22 mouse cellular contexts compared by ENCODE assay signal in the genomic region with DNA sequence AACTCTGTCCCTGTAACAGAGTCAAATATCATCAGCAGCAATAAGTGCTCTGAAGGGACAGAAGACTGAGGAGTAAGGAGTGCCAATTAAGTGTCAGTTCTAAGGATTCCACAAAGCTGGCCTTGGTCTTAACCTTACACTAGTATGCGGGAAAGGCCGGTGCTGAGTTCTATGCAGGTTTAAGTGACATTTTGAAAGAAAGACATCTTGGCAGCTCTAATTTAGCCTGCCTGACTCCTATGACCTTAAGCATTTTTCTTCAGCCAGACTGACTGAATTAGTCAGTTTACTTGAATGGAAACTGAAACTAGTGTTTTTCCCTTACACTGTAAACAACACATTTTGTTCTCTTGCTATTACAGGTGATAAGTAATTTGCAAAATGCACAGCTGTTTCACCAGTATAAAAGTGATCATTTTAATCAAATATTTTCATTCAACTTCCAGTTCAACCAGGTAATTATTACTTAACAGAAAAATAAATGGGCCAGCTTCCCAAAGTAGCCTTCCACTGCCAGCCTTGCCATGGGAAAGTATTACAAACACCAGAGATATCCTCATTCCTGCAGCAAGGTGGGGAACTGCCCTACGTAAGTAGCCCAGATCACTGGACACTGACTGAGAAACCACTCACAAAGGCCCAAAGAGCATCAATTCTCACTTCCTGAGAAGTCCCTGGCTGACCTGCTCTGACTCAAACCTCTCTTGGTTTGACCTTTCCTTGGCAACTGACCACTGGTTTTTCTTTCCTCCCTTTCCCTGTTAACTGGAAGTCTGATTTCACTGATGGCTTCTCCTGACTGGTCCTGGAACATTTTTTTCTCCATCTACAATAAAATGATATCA. TPM values are rescaled to one million over a fixed set of nuclear protein-coding genes. Genes with fewer than 3 reads are reported as not detected.
A peak's percentile ranks its signal among the peaks of the same experiment; 100 is the strongest.
DNase-seq lines count a peak whose midpoint lies in the region; TF ChIP-seq lines count a peak whose summit lies in the region.
"Had no signal": no experiment of that assay in that cellular context is flagged by ENCODE, and none has a peak within 500 bp of the region (broad histone marks: within the 10 kb centered on the region; RNA-seq: fewer than 3 reads in every experiment).

No protein-coding gene starts in this region.

- H3K4me3 ChIP-seq in thymus, adult 2 months (ENCODE audit: control insufficient read depth, insufficient read depth, low read length), result no peak overlapping the region
- H3K4me3 ChIP-seq: embryonic facial prominence, embryonic 13.5 days; gastrocnemius, adult 2 months; heart, embryonic 15.5 days; hindbrain, embryonic 13.5 days; limb, embryonic 15.5 days; midbrain, embryonic 15.5 days; myocyte; neural tube, embryonic 13.5 days had no signal

- H3K27ac ChIP-seq in thymus, adult 2 months (ENCODE audit: control insufficient read depth, insufficient read depth, low read length), result no peak overlapping the region
- H3K27ac ChIP-seq: embryonic facial prominence, embryonic 13.5 days; gastrocnemius, adult 2 months; heart, embryonic 15.5 days; hindbrain, embryonic 13.5 days; limb, embryonic 15.5 days; midbrain, embryonic 15.5 days; neural tube, embryonic 13.5 days had no signal

- H3K4me1 ChIP-seq in thymus, adult 2 months (replicated peaks; ENCODE audit: control insufficient read depth, insufficient read depth, low read length), result no peaks in the 10 kb centered on the region
- H3K4me1 ChIP-seq: embryonic facial prominence, embryonic 13.5 days; heart, embryonic 15.5 days; hindbrain, embryonic 13.5 days; limb, embryonic 15.5 days; midbrain, embryonic 15.5 days; neural tube, embryonic 13.5 days had no signal

- no peak for TF ChIP-seq CTCF in thymus, adult 2 months (IDR thresholded peaks at IDR 0.05; ENCODE audit: borderline replicate concordance, control insufficient read depth, extremely low read depth, insufficient read depth, low read length, poor library complexity)

- 89% methylated on average over 3 of the region's 3 CpGs for WGBS in thymus, adult 2 months

- no peak for TF ChIP-seq POLR2A in thymus, adult 2 months (IDR thresholded peaks at IDR 0.05; ENCODE audit: control insufficient read depth, extremely low read depth, insufficient read depth, low read length, poor library complexity)

- peak; percentile 52 for DNase-seq in adrenal gland, adult 2 months
- no peak for DNase-seq in adrenal gland, postnatal 4 days (ENCODE audit: low spot score in 2 of 2)
- DNase-seq in kidney, postnatal 36 days, result peak; percentile 8 to 10
- DNase-seq in kidney, postnatal 10 days, result no peak
- peak; percentile 5 for DNase-seq in ZHBTc4 (ENCODE audit: low read depth, low spot score)
- DNase-seq in spleen, adult 12 weeks (ENCODE audit: low spot score), result no peak
- DNase-seq in thymus, adult 2 months, result no peak
- DNase-seq: cerebellum, adult 9-10 months; gastrocnemius, adult 2 months; heart, postnatal 36 days; left cerebral cortex, postnatal 4 days; lung, postnatal 4 days; retina, postnatal 1 day; thymus, postnatal 25 days had no signal

- no peaks in the 10 kb centered on the region for H3K36me3 ChIP-seq in thymus, adult 2 months (ENCODE audit: control insufficient read depth, insufficient read depth, low read length)
- H3K36me3 ChIP-seq: embryonic facial prominence, embryonic 13.5 days; heart, embryonic 15.5 days; hindbrain, embryonic 13.5 days; limb, embryonic 15.5 days; midbrain, embryonic 15.5 days; neural tube, embryonic 13.5 days had no signal

- no peaks in the 10 kb centered on the region for H3K27me3 ChIP-seq in thymus, adult 2 months (ENCODE audit: control insufficient read depth, insufficient read depth, low read length)
- H3K27me3 ChIP-seq: embryonic facial prominence, embryonic 13.5 days; heart, embryonic 15.5 days; hindbrain, embryonic 13.5 days; limb, embryonic 15.5 days; midbrain, embryonic 15.5 days; neural tube, embryonic 13.5 days had no signal

RNA-seq across cellular contexts. Expression of gene Arap2, which starts 42.5 kb away (rescaled TPM):
- 1 to 10 TPM; 3.0 to 4.2 TPM for total RNA-seq in adrenal gland, adult 2 months (2021)
- polyA plus RNA-seq in adrenal gland, adult 2 months (2012; rRNA removed), result 0.19 and 0.61 TPM in 2 replicates
- total RNA-seq in adrenal gland, postnatal 4 days (2021), result 1 to 10 TPM; 5.6 to 6.9 TPM
- 11.3 and 12.0 TPM in 2 replicates for polyA plus RNA-seq in thymus, adult 2 months (2012; rRNA removed)
- total RNA-seq: MEL had no signal

Comparison
In these comparisons a context has a peak if more than half of its experiments do, and no peak if none do; other contexts are left out.
1. DNase-seq: peak in adrenal gland, adult 2 months (single experiment), kidney, postnatal 36 days (2 of 2) and ZHBTc4 (single experiment); none in adrenal gland, postnatal 4 days (0 of 2), kidney, postnatal 10 days (single experiment), spleen, adult 12 weeks (single experiment) and thymus, adult 2 months (single experiment).